Mouse (Mus musculus) ES-E14 (cell line): ENCODE data around the gene Pclo.

Experiments used
- HCFC1 ChIP-seq: IDR thresholded peaks from 2 replicates; pipeline ENCODE4 v1.6.1; 2012; ENCODE audit warnings: low read length, inconsistent platforms, borderline replicate concordance; ENCODE audit not compliant: insufficient read depth
- MAFK ChIP-seq: IDR thresholded peaks from 2 replicates; pipeline ENCODE4 v1.6.1; 2014; ENCODE audit warnings: mild to moderate bottlenecking, low read depth, low read length, inconsistent platforms; ENCODE audit not compliant: insufficient read depth

DNA sequence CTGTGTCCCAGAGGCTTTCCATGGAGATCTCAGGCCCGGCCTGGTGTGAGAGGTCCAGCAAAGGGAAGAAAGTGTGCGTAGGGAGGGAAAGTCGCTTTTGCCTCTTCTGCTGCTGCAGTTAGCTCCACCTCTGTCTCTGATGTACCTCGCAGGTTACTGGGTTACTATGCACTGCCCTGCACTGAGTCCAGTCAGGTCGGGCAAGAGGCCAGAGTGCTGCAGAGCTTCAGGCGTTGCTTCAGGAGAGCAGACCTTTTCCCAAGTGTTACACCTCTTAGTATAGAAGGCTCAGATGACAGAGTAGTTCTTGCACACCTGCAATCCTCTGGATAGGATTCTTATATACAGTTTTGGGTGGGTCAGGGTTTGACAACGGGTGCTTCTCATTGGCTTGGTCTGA lies 108.6 kb downstream of the Pclo start:
- TF ChIP-seq HCFC1, result no peak
- TF ChIP-seq MAFK, result no peak
